Mouse (Mus musculus) forebrain, embryonic 13.5 days (tissue): Measurements from ENCODE around the gene Asrgl1. TPM values are rescaled to one million over a fixed set of nuclear protein-coding genes. Genes with fewer than 3 reads are reported as not detected.

Experiments
- ATAC-seq: fragments of 200-750 bp; cut with Nextera tagmentation; 2 replicates; pipeline ENCODE4 v1.8.0; 2017
- H3K27ac ChIP-seq: fragments of 300-500 bp; sonication (generic); 2 replicates; pipeline ENCODE4 v1.5.1; 2015; ENCODE audit warnings: inconsistent platforms, mild to moderate bottlenecking, moderate library complexity
- H3K27me3 ChIP-seq: fragments of 300-500 bp; sonication (generic); 2 replicates; pipeline ENCODE4 v1.6.1; 2015; ENCODE audit warnings: mild to moderate bottlenecking, inconsistent platforms
- H3K36me3 ChIP-seq: fragments of 300-500 bp; sonication (generic); 2 replicates; pipeline ENCODE4 v1.6.1; 2015; ENCODE audit warnings: mild to moderate bottlenecking, inconsistent platforms; ENCODE audit not compliant: poor library complexity, severe bottlenecking
- H3K4me1 ChIP-seq: fragments of 300-500 bp; sonication (generic); 2 replicates; pipeline ENCODE4 v1.6.1; 2015; ENCODE audit warnings: inconsistent platforms
- H3K4me2 ChIP-seq: fragments of 300-500 bp; sonication (generic); 2 replicates; pipeline ENCODE4 v1.6.1; 2015; ENCODE audit warnings: inconsistent platforms, mild to moderate bottlenecking, moderate library complexity
- H3K4me3 ChIP-seq: fragments of 300-500 bp; sonication (generic); 2 replicates; pipeline ENCODE4 v1.5.1; 2015; ENCODE audit warnings: mild to moderate bottlenecking, inconsistent platforms
- H3K9ac ChIP-seq: fragments of 300-500 bp; sonication (generic); 2 replicates; pipeline ENCODE4 v1.6.1; 2015; ENCODE audit warnings: mild to moderate bottlenecking, inconsistent platforms
- H3K9me3 ChIP-seq: fragments of 300-500 bp; sonication (generic); replicated peaks from 2 replicates; pipeline ENCODE4 v1.6.1; 2016; ENCODE audit warnings: inconsistent platforms
- WGBS: fragments of 180-500 bp; shearing (Covaris S2); methylation state at CpG from one replicate; pipeline ENCODE4 v1.1.7; 2015; 5-methylcytosine and 5-hydroxymethylcytosine counted together
- polyA plus RNA-seq: library from polyadenylated mRNA; unstranded; fragments of >200 nt; fragmentation: Nextera tagmentation; extraction: Ambion mirVana; gene quantifications from 2 replicates; pipeline ENCODE4 v1.2.1, GENCODE M21; 2015

Asrgl1 gene
- polyA plus RNA-seq, 1 experiment from 2014 or later: 28.7 TPM

- Histone ChIP-seq H3K27ac (peak overlapping the region; percentile 38; the same call in 1 of the 2 replicates), H3K4me1 (peaks cover 22% of the 10 kb centered on the region), H3K36me3 (no peaks in the 10 kb centered on the region), H3K4me3 (no peak overlapping the region), H3K9me3 (no peaks in the 10 kb centered on the region), H3K4me2 (no peak overlapping the region), H3K27me3 (no peaks in the 10 kb centered on the region), H3K9ac (no peak overlapping the region)
- peak; percentile 90 for ATAC-seq
- 71% methylated on average over 9 of the region's 9 CpGs for WGBS
Observed at GRCm38 (mm10) chr19:9065621-9066561, 69.5 kb downstream of the Asrgl1 start.

GRCm38 (mm10) chr19:9063831-9064230 lies 71.6 kb downstream of the Asrgl1 start:
- no peak overlapping the region for H3K9ac ChIP-seq
- H3K36me3 ChIP-seq: no peaks in the 10 kb centered on the region
- no peaks in the 10 kb centered on the region for H3K27me3 ChIP-seq
- no peaks in the 10 kb centered on the region for H3K9me3 ChIP-seq
- ATAC-seq: no peak
- no peak overlapping the region for H3K4me3 ChIP-seq
- 93% methylated on average over 3 of the region's 3 CpGs for WGBS
- no peak overlapping the region for H3K4me2 ChIP-seq
- H3K27ac ChIP-seq: no peak overlapping the region
- H3K4me1 ChIP-seq: peaks cover 7% of the 10 kb centered on the region

DNA sequence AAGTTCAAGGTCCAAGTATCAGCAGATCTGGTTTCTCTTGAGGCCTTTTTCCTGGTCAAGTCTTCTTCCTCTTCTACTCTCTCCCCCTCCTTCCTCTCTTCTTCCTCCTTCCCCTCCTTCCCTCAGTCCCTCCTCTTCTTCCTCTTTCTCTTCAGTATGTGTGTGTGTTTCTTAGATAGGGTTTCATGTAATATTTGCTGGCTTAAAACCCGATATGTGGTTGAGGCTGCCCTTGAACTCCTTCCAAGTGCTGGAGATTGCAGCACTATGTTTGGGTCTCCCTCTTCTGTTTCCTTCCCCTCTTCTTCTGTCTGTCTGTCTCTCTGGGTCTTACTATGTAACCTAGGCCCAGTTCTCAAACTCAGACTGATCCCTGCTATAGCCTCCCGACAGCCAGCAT lies 72.6 kb downstream of the Asrgl1 start:
- H3K4me3 ChIP-seq: no peak overlapping the region
- no peaks in the 10 kb centered on the region for H3K27me3 ChIP-seq
- H3K36me3 ChIP-seq: no peaks in the 10 kb centered on the region
- no peaks in the 10 kb centered on the region for H3K9me3 ChIP-seq
- 92% methylated on average over 2 of the region's 2 CpGs for WGBS
- no peak for ATAC-seq
- H3K9ac ChIP-seq: no peak overlapping the region
- no peak overlapping the region for H3K27ac ChIP-seq
- peaks cover 7% of the 10 kb centered on the region for H3K4me1 ChIP-seq
- H3K4me2 ChIP-seq: no peak overlapping the region

DNA sequence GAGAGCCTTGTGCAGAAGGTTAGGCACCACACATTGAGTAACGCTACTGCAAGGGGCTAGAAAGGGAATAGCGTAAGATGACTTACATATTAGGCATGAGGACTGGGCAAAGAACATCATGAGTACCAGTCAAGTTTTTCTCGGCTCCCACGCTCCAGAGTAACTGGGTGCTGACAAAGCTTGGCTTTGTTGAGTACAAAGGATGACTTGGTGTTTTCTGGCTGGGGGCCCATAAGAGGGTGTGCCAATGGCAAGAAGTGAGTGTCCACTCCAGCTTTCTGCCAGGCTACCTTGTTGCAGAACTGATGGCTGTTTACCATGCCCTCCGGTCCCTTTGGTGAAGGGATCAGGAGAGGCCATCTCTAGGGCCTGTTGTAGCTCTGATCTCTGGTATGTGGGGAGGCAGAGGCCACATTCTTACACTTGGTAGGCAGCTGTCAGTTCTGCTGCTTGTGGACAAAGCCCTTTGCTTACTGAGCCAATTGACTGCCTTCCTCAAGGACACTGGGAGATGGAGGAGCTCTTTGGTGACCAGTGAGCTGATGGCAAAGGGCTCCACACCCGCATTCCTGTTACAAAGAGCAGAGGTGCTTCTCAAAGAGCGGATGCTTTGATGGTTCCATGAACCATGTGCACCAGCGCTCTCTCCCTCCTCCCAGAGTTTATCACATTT lies 74.1 kb downstream of the Asrgl1 start:
- no peak overlapping the region for H3K27ac ChIP-seq
- H3K9me3 ChIP-seq: no peaks in the 10 kb centered on the region
- no peak overlapping the region for H3K9ac ChIP-seq
- H3K27me3 ChIP-seq: no peaks in the 10 kb centered on the region
- H3K4me1 ChIP-seq: peaks cover 6% of the 10 kb centered on the region
- no peaks in the 10 kb centered on the region for H3K36me3 ChIP-seq
- ATAC-seq: no peak
- H3K4me2 ChIP-seq: no peak overlapping the region
- H3K4me3 ChIP-seq: no peak overlapping the region
- WGBS: 87% methylated on average over 8 of the region's 8 CpGs

DNA sequence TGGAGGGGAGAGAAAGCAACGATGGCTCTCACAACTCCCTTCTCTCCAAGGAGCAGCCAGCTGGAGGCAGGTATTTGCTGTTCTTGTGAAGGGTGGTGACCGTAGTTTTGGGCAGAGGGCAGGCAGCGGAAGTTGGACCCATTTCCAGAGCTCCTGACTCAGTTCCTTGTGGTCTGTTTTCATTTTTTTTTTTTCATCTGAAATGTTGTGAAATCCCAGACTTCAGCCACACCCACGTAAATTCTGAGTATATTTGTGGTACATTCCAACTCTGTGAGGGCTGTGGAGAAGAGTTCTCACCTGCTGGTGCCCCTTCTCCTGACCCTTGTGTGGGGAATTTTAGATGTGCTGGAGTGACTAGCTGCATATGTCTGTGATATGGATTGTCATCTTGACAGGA lies 75.3 kb downstream of the Asrgl1 start:
- no peaks in the 10 kb centered on the region for H3K27me3 ChIP-seq
- H3K9me3 ChIP-seq: no peaks in the 10 kb centered on the region
- no peaks in the 10 kb centered on the region for H3K36me3 ChIP-seq
- no peak overlapping the region for H3K27ac ChIP-seq
- no peak overlapping the region for H3K9ac ChIP-seq
- no peak for ATAC-seq
- no peaks in the 10 kb centered on the region for H3K4me1 ChIP-seq
- H3K4me2 ChIP-seq: no peak overlapping the region
- no peak overlapping the region for H3K4me3 ChIP-seq
- 67% methylated on average over 4 of the region's 4 CpGs for WGBS

Other genes with a start within 250 kb of the Asrgl1 start
- 92.5 and 97.7 TPM in 2 replicates for gene 1810009A15Rik, start 246.8 kb downstream of the Asrgl1 start, polyA plus RNA-seq
- not detected in 2 replicates for gene Gm49416, start 246.7 kb downstream of the Asrgl1 start, polyA plus RNA-seq
- gene Ints5, start 242.6 kb downstream of the Asrgl1 start, polyA plus RNA-seq: 37.9 and 44.5 TPM in 2 replicates
- 83.6 and 91.5 TPM in 2 replicates for gene Ganab, start 237.6 kb downstream of the Asrgl1 start, polyA plus RNA-seq
- 66.4 and 69.5 TPM in 2 replicates for gene B3gat3, start 215.3 kb downstream of the Asrgl1 start, polyA plus RNA-seq
- 1.2 and 1.3 TPM in 2 replicates for gene Rom1, start 206.3 kb downstream of the Asrgl1 start, polyA plus RNA-seq
- gene Eml3, start 206.1 kb downstream of the Asrgl1 start, polyA plus RNA-seq: 8.9 and 9.6 TPM in 2 replicates
- 178 and 180 TPM in 2 replicates for gene Mta2, start 193.8 kb downstream of the Asrgl1 start, polyA plus RNA-seq
- 35.3 and 36.7 TPM in 2 replicates for gene Tut1, start 181.8 kb downstream of the Asrgl1 start, polyA plus RNA-seq
- 369 and 373 TPM in 2 replicates for gene Eef1g, start 168.6 kb downstream of the Asrgl1 start, polyA plus RNA-seq
- gene Ahnak, start 146.4 kb downstream of the Asrgl1 start, polyA plus RNA-seq: 2.8 and 3.0 TPM in 2 replicates
- not detected in 2 replicates for gene Scgb1a1, start 47.7 kb downstream of the Asrgl1 start, polyA plus RNA-seq